Mouse (Mus musculus) embryonic facial prominence, embryonic 12.5 days (tissue): Measurements from ENCODE around the gene Rap2c. TPM values are rescaled to one million over a fixed set of nuclear protein-coding genes. Genes with fewer than 3 reads are reported as not detected.

Experiments used
- ATAC-seq: fragments of 200-750 bp; cut with Nextera tagmentation; 2 replicates; pipeline ENCODE4 v1.8.0; 2017; ENCODE audit not compliant: insufficient number of reproducible peaks, insufficient read depth, low FRiP score, low TSS enrichment
- H3K27ac ChIP-seq: fragments of 300-500 bp; sonication (generic); 2 replicates; pipeline ENCODE4 v1.5.1; 2016; ENCODE audit warnings: mild to moderate bottlenecking
- H3K27me3 ChIP-seq: fragments of 300-500 bp; sonication (generic); 2 replicates; pipeline ENCODE4 v1.6.1; 2016; ENCODE audit warnings: mild to moderate bottlenecking, moderate library complexity
- H3K36me3 ChIP-seq: fragments of 300-500 bp; sonication (generic); 2 replicates; pipeline ENCODE4 v1.6.1; 2016; ENCODE audit warnings: mild to moderate bottlenecking
- H3K4me1 ChIP-seq: fragments of 300-500 bp; sonication (generic); 2 replicates; pipeline ENCODE4 v1.6.1; 2016
- H3K4me2 ChIP-seq: fragments of 300-500 bp; sonication (generic); replicated peaks from 2 replicates; pipeline ENCODE4 v1.6.1; 2016; ENCODE audit warnings: mild to moderate bottlenecking, moderate library complexity
- H3K4me3 ChIP-seq: fragments of 300-500 bp; sonication (generic); 2 replicates; pipeline ENCODE4 v1.5.1; 2016; ENCODE audit warnings: mild to moderate bottlenecking
- H3K9ac ChIP-seq: fragments of 300-500 bp; sonication (generic); 2 replicates; pipeline ENCODE4 v1.6.1; 2016; ENCODE audit warnings: mild to moderate bottlenecking, moderate library complexity
- H3K9me3 ChIP-seq: fragments of 300-500 bp; sonication (generic); 2 replicates; pipeline ENCODE4 v1.6.1; 2016; ENCODE audit warnings: mild to moderate bottlenecking, moderate library complexity
- WGBS: fragments of 180-500 bp; shearing (Covaris S2); methylation state at CpG from one replicate; pipeline ENCODE4 v1.1.7; 2016; 5-methylcytosine and 5-hydroxymethylcytosine counted together
- polyA plus RNA-seq: library from polyadenylated mRNA; unstranded; fragments of >200 nt; fragmentation: Nextera tagmentation; extraction: Ambion mirVana; gene quantifications from 2 replicates; pipeline ENCODE4 v1.2.1, GENCODE M21; 2016

Rap2c gene
- polyA plus RNA-seq, 1 experiment from 2014 or later: 38.2 TPM

GRCm38 (mm10) chrX:51016926-51017325 lies 892 bp downstream of the Rap2c start:
- Histone ChIP-seq H3K4me2 (peak overlapping the region; percentile 47), H3K4me3 (peak overlapping the region; percentile 52), H3K36me3 (no peaks in the 10 kb centered on the region), H3K27ac (peak overlapping the region; percentile 65), H3K27me3 (no peaks in the 10 kb centered on the region), H3K9me3 (no peaks in the 10 kb centered on the region), H3K9ac (peak overlapping the region; percentile 68), H3K4me1 (peaks cover 4% of the 10 kb centered on the region; the same call in 1 of the 2 replicates)
- no peak for ATAC-seq
- WGBS: 28% methylated on average over 12 of the region's 12 CpGs

DNA sequence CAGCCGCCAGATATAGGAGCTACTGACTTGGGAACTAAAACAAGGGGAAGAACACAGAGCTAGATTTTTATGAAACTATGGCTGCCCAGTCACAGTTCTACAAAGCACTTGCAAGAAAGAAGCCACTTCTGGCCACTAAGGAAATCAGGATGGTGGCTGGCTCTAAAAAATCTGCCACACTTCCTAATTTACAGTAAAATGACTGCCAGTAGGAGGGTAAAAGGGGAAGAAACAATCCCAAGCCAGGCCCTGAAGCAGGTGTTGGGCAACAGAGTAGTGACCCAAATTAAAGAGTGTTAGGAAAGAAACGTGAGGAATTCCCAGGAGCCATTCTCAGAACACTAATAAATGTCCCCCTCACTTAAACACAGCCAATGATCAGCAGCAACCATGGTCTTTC lies 5.5 kb downstream of the Rap2c start:
- Histone ChIP-seq H3K4me2 (no peak overlapping the region), H3K27me3 (no peaks in the 10 kb centered on the region), H3K9me3 (no peaks in the 10 kb centered on the region), H3K27ac (no peak overlapping the region), H3K4me1 (peaks cover 4% of the 10 kb centered on the region; the same call in 1 of the 2 replicates), H3K4me3 (no peak overlapping the region), H3K9ac (no peak overlapping the region), H3K36me3 (no peaks in the 10 kb centered on the region)
- ATAC-seq: no peak
- WGBS: 82% methylated on average over 2 of the region's 2 CpGs

DNA sequence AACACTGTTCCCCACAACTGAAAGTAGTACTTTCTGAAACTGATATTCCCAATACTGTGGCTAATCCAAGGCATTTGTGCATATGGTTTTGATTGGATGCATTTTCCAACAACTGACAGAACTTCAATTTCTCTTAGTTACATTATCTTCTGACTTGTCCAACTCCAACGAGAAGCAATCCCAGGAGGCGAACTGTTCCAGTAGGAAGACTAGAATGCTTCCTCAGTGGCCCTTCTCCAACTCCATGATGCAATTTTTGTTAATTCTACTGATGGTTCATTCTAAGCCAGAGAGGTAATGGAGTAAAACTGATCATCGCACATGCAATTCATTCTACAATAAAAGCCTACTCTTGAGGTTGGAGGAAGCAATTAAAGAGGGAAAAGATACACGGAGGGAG lies 7.5 kb downstream of the Rap2c start:
- H3K4me1 ChIP-seq: no peaks in the 10 kb centered on the region
- H3K9me3 ChIP-seq: no peaks in the 10 kb centered on the region
- no peaks in the 10 kb centered on the region for H3K27me3 ChIP-seq
- 71% methylated on average over 4 of the region's 4 CpGs for WGBS
- ATAC-seq: no peak
- H3K27ac ChIP-seq: no peak overlapping the region
- no peaks in the 10 kb centered on the region for H3K36me3 ChIP-seq
- H3K4me3 ChIP-seq: no peak overlapping the region
- no peak overlapping the region for H3K9ac ChIP-seq
- no peak overlapping the region for H3K4me2 ChIP-seq

DNA sequence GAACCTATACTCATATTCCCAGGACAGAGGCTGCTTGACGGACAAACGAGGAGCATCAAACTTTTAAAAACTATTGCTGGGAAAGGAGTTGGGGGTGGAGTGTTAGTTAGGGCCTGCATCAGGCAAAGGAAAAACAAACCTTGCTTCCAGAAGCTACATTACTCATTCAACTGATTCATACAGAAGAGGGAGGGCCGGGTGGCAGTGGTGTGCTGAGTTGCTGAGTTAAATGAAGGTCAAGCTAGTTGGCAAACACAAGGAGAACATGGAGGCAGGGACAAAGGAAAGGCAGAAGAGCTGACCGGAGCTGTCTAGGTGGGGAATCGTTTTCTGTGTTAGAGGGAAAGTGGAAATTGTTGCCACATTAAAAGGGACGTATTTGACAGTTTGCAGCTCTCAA lies 17.0 kb downstream of the Rap2c start:
- 82% methylated on average over 6 of the region's 6 CpGs for WGBS
- ATAC-seq: no peak
- no peaks in the 10 kb centered on the region for H3K27me3 ChIP-seq
- H3K4me3 ChIP-seq: no peak overlapping the region
- no peaks in the 10 kb centered on the region for H3K9me3 ChIP-seq
- H3K4me1 ChIP-seq: no peaks in the 10 kb centered on the region
- no peak overlapping the region for H3K27ac ChIP-seq
- no peak overlapping the region for H3K4me2 ChIP-seq
- no peaks in the 10 kb centered on the region for H3K36me3 ChIP-seq
- H3K9ac ChIP-seq: no peak overlapping the region

- Histone ChIP-seq H3K36me3 (no peaks in the 10 kb centered on the region), H3K9ac (no peak overlapping the region), H3K9me3 (no peaks in the 10 kb centered on the region), H3K27ac (no peak overlapping the region), H3K4me3 (no peak overlapping the region), H3K4me1 (no peaks in the 10 kb centered on the region), H3K4me2 (no peak overlapping the region), H3K27me3 (no peaks in the 10 kb centered on the region)
- ATAC-seq: no peak
- 65% methylated on average over 2 of the region's 2 CpGs for WGBS
Observed at GRCm38 (mm10) chrX:50995310-50995709, 22.5 kb downstream of the Rap2c start.

DNA sequence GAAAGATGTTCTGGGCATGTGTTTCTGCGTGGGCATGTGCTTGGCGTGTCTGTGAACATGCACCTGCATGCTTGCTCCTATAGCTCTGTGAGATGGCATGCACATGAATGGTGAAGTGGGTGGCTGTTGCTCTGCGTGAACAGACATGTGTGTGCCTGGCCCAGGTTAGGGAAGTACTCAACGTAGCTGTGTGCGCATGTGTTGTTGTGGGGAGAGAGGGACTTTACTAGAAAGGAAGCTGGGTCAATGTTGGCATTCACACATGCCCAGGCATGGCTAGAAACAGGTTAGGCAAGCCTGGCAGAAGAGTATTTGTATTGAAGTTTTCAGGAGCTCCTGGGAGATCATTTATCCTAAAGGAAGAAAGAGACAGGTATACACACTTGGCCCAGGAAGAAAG lies 26.5 kb downstream of the Rap2c start:
- H3K9me3 ChIP-seq: no peaks in the 10 kb centered on the region
- no peaks in the 10 kb centered on the region for H3K4me1 ChIP-seq
- H3K4me2 ChIP-seq: no peak overlapping the region
- H3K27me3 ChIP-seq: no peaks in the 10 kb centered on the region
- ATAC-seq: no peak
- H3K27ac ChIP-seq: no peak overlapping the region
- H3K36me3 ChIP-seq: no peaks in the 10 kb centered on the region
- 89% methylated on average over 5 of the region's 5 CpGs for WGBS
- H3K4me3 ChIP-seq: no peak overlapping the region
- H3K9ac ChIP-seq: no peak overlapping the region

DNA sequence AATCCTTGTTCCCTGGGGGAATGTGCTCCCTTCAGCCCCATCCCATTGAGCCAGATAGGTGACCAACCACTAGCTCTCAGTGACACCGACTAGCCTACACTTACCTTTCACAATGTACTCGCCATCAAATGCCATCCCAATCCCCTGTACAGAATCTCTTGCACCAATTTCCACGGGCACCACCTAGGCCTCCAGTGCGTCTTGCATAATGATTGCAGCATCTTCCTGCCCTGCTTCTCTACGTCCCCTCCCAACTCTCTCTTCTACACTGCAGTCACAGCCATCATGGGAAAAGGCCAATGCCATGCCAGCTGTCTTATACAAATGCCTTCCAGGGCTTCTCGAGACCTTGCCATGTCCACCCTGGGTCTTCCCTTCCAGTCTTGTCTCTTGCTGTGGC lies 27.9 kb downstream of the Rap2c start:
- H3K27me3 ChIP-seq: no peaks in the 10 kb centered on the region
- H3K4me2 ChIP-seq: no peak overlapping the region
- WGBS: 80% methylated on average over 6 of the region's 6 CpGs
- H3K27ac ChIP-seq: no peak overlapping the region
- no peaks in the 10 kb centered on the region for H3K36me3 ChIP-seq
- no peaks in the 10 kb centered on the region for H3K4me1 ChIP-seq
- H3K4me3 ChIP-seq: no peak overlapping the region
- H3K9ac ChIP-seq: no peak overlapping the region
- ATAC-seq: no peak
- no peaks in the 10 kb centered on the region for H3K9me3 ChIP-seq

- Histone ChIP-seq H3K4me2 (no peak overlapping the region), H3K4me1 (no peaks in the 10 kb centered on the region), H3K36me3 (no peaks in the 10 kb centered on the region), H3K9me3 (no peaks in the 10 kb centered on the region), H3K27ac (no peak overlapping the region), H3K27me3 (no peaks in the 10 kb centered on the region), H3K4me3 (no peak overlapping the region), H3K9ac (no peak overlapping the region)
- ATAC-seq: no peak
- WGBS: 42% methylated on average over 1 of the region's 1 CpGs
Observed at GRCm38 (mm10) chrX:50988581-50988980, 29.2 kb downstream of the Rap2c start.

DNA sequence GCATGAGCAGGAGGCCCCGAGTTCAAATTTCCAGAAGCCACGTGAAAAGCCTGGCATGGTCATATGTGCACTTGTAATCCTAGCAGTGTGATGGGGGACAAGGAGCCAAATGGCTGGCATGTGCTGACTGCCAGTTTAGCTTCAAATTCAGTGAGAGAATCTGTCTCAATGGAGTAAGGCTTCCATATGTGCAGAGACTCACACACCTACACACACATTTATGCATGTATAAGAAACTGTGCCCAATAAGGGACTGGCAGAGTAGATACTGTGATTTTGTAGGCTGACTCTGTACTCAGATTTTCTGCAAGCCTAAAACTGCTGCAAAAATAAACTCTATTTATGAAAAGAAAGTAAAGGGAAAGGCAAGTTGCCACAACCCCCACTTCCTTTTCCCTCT lies 39.4 kb downstream of the Rap2c start:
- H3K9ac ChIP-seq: no peak overlapping the region
- no peak for ATAC-seq
- WGBS: 84% methylated on average over 2 of the region's 2 CpGs

GRCm38 (mm10) chrX:50972145-50972544 lies 45.7 kb downstream of the Rap2c start:
- H3K9me3 ChIP-seq: no peaks in the 10 kb centered on the region
- 81% methylated on average over 4 of the region's 4 CpGs for WGBS
- H3K4me3 ChIP-seq: no peak overlapping the region
- H3K4me2 ChIP-seq: no peak overlapping the region
- H3K27me3 ChIP-seq: no peaks in the 10 kb centered on the region
- no peaks in the 10 kb centered on the region for H3K36me3 ChIP-seq
- no peak overlapping the region for H3K9ac ChIP-seq
- ATAC-seq: no peak
- H3K4me1 ChIP-seq: no peaks in the 10 kb centered on the region
- H3K27ac ChIP-seq: no peak overlapping the region

More for the DNA sequence above, 39.4 kb downstream of the Rap2c start:
- no peaks in the 10 kb centered on the region for H3K9me3 ChIP-seq
- H3K4me3 ChIP-seq: no peak overlapping the region
- no peak overlapping the region for H3K27ac ChIP-seq
- H3K4me2 ChIP-seq: no peak overlapping the region
- no peaks in the 10 kb centered on the region for H3K27me3 ChIP-seq
- no peaks in the 10 kb centered on the region for H3K4me1 ChIP-seq
- no peaks in the 10 kb centered on the region for H3K36me3 ChIP-seq

GRCm38 (mm10) chrX:50969907-50970306 lies 47.9 kb downstream of the Rap2c start:
- H3K9me3 ChIP-seq: no peaks in the 10 kb centered on the region
- WGBS: 87% methylated on average over 5 of the region's 5 CpGs
- ATAC-seq: no peak

DNA sequence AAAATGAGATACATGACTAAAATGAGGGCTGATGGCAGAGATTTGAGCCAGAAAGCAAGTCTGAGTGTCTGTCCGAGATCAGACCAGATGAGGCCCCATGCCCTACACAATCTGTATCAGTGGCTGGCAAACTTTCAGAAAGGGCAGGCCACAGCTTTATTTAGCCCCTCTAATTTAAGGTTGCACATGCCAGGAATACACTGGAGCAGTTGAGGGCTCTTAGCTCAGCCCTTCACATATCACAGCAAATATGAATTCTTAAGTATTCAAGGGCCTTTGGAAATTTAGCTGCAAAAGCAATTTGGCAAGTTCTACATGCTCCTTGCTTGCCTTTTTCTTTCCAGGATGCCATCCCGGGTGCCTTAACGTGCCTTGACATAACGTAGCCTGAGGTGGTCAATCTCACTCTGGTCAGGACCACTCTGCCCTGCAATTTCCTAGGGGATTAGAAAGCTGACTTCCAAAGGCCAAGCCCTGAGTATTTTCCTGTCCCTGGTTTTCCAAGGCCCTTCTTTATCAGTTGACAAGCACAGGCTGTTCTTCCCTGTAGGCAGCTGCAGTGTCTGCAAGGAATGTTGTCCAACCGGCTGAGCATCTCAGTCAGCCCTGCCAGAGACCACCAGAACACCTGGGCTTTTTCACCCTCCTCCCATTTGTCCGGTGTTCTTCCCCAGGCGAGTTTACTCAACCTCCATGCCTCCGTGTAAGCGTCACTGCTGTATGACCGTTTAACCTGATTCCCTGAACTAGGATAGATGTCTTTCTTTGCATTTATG lies 49.5 kb downstream of the Rap2c start:
- H3K4me1 ChIP-seq: no peaks in the 10 kb centered on the region
- H3K27ac ChIP-seq: no peak overlapping the region
- no peaks in the 10 kb centered on the region for H3K9me3 ChIP-seq
- no peak overlapping the region for H3K9ac ChIP-seq
- no peaks in the 10 kb centered on the region for H3K36me3 ChIP-seq
- H3K4me2 ChIP-seq: no peak overlapping the region
- no peaks in the 10 kb centered on the region for H3K27me3 ChIP-seq
- 44% methylated on average over 10 of the region's 10 CpGs for WGBS
- H3K4me3 ChIP-seq: no peak overlapping the region
- ATAC-seq: no peak

More at GRCm38 (mm10) chrX:50969907-50970306, 47.9 kb downstream of the Rap2c start:
- no peaks in the 10 kb centered on the region for H3K36me3 ChIP-seq
- H3K4me3 ChIP-seq: no peak overlapping the region
- H3K27me3 ChIP-seq: no peaks in the 10 kb centered on the region
- H3K27ac ChIP-seq: no peak overlapping the region
- H3K9ac ChIP-seq: no peak overlapping the region
- H3K4me2 ChIP-seq: no peak overlapping the region
- no peaks in the 10 kb centered on the region for H3K4me1 ChIP-seq
